Mouse (Mus musculus) adrenal gland, adult 8-10 months (tissue): Measurements from ENCODE around the gene Urb1. TPM values are rescaled to one million over a fixed set of nuclear protein-coding genes. Genes with fewer than 3 reads are reported as not detected.

ENCODE experiments used
- DNase-seq: peaks from one replicate; pipeline ENCODE4 v3.0.0; 2022
- total RNA-seq, 4 experiments: library from RNA; stranded (reverse); gene quantifications; 2 replicates each; pipeline ENCODE4 v1.2.4; 2022

Urb1 gene
- total RNA-seq, 4 experiments from 2014 or later: 13.5 to 20.2 (median 15.3) TPM

DNA sequence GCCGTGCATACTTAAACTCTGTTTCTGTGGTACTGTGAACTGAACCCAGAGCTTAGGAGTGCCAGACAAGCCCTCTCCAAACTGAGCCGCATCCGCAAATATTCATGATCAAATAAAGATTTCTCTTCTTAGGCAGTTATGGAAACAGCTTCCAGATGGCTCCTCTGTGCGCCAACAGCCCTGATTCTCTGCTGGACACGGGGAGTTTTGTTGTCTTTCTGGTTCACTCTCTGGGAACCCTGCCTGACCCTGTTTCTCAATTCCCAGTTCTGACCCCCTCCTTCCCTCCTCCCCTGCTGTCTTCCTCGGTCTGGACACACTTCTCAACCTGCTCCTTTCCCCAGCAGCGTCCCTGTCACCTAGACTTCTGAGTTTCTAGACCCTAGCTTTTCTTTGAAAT lies 12.8 kb upstream of the Urb1 start:
- DNase-seq: no peak

DNA sequence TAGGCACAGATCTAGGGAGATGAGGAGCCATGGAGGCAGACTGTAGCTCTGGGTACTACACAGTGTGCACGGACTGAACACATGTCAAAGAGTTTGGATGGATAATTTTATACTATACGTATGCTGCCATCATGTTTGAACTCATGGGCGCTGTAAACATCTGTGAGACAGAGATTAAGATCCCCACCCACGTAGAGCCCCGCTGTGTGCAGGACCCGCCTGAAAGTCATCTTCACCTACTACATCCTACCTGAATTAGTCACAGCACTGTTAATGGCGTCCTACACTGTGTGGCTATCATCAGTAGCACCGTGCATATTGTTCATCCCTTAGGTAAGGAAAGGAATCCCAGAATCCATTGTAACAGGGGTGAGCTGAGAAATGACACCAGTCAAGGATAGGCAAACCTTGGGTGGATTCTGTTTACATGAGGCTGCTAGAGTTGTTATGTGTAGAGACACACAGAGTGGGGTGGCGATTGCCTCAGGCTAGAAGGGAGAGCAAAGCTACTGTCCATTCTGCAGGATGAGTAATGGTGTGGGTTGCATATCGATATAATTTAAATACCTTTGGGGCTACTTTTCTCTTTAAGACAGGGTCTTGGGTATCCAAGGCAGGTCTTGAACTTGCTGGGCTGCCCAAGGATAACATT lies 12.2 kb upstream of the Urb1 start:
- no peak for DNase-seq

DNA sequence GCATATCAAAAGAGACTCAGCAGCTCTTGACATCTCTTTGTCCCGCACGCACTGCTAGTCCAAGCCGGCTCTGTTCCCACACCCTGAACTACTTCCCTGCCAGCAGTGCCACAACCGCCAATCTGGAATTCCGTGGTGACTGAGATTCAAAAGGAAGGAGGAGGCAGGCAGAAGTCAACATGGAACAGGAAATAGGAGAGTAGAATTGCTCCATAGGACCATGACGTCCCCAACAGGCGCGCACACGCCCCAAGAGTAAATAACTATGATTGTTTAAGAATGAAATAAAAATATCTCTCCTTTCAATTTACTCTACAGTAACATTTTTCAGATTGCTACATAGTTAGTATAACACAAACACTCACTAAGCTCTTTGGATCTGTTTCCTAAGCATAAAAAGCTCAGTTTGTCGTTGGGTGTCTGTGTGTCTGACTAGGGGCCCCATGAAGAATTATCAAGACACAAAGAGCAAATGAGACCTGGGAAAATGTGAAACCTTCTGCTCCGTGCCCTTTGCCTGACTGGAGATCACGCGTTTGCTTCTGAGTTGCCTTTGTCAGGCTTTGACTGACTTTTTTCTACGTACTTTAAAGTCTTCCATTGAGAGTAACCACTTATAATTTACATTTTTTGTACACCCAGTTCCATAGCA lies 11.0 kb upstream of the Urb1 start:
- no peak for DNase-seq

DNA sequence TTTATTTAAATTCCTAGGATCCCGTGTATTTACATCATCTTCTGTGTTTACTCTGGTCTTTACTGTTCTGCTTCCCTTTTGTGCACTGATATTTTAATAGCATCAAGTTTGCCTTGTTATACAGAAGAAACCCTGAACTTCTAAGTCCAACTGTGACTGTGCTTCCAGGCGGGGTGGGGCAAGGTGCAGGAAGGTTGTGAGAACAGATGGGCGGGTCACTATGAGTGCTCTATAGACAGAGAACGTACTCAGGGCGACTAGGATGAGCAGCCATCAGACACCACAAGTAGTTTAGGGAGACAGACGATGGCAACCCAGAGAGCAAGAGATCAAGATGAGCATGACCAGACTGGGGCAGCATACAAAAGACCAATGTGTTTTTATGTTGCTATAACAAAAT lies 10.1 kb upstream of the Urb1 start:
- DNase-seq: no peak

DNA sequence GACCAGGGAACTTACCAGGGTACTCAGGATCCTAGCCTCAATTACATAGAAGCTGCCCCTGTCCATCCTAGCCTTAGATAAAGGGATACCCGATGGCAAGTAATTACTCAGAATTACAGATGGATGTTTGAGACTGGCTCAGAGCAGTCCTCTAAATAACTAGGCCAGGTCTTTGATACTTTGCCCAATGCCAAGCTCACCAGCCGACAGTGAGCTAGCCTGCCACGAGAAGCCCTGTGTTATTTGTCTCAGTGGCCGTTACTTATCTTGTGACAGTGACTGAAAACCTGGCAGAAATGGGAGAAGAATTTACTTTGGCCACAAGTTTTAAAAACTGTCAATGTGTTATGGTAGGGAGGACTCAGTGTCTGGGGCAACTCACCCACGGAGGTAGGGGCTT lies 1.9 kb upstream of the Urb1 start:
- DNase-seq: no peak

DNA sequence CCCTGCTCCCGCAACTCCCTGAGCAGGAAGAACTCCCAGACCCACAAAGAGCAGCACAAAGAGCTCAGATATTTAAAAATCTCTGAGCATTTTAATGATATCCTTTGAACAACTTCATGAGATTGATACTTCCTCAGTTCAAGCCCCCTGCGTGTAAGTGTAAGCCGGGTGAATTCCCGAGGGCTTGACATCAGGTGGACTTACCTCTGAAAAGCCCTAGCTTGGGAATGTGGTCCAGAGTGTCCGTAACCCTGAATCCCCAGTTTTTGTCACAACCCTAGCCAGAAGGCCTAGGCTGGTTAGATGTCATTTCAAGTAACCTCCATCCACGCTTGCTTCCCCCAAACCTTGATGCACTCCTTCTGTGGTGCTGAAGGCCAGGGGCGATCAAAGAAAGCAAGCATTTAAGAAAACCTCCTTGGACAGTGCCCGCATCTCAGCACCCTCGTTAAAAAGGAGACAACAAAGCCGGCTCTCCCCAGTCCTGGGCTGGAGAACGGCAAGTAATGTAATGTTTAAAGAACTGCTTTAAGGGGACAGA lies 573 bp upstream of the Urb1 start:
- DNase-seq: no peak

DNA sequence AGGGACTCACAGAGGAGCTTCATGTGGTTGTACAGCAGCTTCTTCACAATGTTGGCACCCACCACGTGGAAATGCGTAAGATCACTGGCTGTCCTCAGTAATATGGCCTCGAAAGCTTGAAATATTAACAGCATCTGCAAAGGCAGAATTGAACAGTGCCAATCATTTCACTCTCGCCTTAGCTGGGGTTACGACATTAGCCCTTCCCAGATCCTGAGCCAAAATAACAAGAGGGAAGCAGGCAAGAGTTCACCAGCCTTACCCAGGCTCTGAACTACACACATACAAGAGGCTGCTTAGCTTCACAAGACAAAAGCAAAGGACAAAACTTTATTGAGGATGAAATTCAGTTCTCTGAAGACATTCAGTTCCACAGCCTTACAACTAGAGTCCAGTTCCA lies 5.7 kb downstream of the Urb1 start:
- no peak for DNase-seq

DNA sequence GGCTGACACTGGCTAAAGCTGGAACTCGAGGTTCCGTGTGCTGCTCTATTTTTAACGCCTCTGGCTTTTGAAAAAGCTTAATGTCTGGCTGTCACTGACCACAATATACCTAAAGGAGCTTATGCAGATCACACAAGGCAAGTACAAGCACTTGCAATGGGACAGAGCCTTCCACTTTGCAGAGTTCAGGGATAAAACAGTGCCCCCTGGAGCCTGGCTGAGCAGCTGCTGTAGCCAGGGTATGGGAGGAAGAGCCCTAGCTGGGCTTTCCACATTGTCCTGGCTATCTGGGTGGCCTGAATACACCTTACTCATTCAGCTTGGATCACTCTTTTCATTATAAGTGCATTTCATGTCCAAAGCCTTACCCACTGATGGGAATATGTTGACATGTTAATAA lies 8.3 kb downstream of the Urb1 start:
- DNase-seq: no peak

DNA sequence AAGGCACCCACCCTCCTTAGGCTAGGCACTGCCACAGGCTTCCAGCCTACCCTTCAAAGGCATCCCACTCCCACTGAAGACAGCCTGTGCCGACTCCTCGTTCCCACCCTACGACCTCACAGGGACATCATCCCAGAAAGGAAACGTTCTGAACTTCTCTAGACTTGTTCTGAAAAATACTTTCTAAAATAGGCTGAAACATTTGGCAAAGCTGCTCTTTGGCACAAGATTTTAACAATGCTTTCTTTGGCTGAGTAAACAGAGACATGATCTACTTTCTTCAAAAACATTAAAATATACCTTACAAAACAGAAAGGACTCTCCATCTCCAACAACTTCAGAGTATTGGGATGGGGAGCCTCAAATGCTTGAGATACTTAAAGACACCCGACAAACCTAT lies 9.0 kb downstream of the Urb1 start:
- no peak for DNase-seq

DNA sequence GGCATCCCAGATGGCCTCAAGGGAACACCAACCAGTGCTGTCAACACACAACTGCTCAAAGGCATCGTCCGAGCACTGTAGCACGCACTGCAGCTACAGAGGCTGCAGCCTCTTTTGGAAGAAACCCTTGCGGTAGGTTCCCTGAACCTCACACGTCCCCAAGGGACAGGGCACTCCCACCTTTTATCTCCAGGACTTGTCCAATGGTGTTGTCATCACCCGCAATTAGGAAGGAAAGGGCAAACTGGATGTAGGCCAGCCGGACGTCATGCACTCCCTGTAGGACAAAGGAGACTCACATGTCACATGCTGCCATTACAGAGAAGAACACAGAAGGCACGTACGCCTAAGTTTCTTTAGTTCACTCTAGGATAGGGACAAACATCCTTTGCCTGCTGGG lies 10.4 kb downstream of the Urb1 start:
- no peak for DNase-seq

DNA sequence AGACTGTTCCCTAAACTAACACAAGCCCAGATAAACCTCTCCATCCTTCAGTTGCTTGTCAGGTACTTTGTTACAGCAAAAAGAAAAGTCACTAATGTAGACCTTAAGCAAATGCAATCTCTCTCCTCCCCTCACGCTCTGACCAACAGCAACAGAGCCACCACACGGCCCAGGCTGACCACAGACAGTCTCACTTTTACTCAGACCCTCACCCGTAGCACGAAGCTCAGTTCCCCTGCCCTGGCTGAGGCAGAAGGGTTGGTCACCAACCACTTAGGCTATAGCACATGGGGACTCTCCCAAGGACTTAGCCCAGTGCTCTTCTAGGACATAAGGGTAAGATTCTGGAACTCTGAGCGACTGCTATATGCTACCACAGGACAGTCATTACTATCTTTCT lies 11.4 kb downstream of the Urb1 start:
- DNase-seq: no peak

DNA sequence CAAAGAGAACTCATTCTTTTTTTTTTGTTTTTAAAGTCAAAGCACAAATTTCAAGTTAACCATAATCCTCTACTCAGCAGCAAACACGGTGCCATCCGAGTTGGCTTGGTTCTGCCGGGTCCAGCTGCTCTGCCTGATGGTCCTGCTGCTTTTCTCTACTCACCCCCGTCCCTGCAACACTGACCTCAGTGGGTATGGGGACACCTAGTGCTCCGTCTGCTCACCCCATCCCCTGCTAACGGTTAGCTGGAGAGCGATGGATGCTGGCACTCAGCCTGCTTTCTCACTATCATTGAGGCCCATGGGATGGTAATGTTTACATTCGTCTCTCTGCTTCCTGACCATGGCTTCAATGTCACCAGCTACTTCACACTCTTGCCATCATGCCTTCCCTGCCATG lies 11.8 kb downstream of the Urb1 start:
- no peak for DNase-seq

DNA sequence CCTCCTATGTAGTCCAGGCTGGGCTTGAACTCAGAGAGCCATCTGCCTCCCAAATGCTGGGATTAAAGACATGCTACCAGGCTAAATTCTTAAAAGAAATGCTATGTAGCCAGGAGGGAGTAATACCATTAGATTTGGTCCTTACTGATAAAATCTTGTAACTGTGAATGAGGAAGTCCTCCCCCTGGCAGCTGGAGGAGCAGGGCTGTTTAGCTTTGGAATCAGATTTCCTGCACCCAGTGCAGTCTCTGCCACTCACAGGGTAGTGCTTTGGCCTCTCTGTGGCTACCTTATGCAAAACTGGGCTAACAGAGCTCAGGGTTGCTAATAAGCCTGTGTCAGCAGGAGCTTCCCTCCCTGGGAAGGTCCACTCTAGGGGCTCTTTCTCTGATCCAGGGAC lies 15.5 kb downstream of the Urb1 start:
- DNase-seq: no peak

DNA sequence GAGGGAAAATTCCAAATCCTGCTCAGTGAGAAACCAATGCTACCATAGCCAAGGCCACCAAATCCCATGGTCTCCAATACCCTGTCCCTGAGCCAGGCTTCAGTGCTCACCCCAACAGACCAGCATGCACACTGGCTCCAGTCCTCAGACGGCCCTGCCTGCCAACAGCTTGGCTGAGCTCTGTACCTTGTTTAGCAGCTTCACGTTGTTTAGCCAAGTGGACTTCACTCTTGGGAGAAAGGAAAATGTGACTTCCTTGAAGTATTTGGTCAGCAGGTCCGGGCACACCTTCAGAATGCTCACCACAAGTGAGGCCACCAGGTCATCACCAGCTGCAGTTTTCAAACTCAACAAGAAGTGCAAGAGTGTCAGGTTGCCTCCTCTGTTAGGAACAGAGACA lies 17.7 kb downstream of the Urb1 start:
- DNase-seq: no peak

DNA sequence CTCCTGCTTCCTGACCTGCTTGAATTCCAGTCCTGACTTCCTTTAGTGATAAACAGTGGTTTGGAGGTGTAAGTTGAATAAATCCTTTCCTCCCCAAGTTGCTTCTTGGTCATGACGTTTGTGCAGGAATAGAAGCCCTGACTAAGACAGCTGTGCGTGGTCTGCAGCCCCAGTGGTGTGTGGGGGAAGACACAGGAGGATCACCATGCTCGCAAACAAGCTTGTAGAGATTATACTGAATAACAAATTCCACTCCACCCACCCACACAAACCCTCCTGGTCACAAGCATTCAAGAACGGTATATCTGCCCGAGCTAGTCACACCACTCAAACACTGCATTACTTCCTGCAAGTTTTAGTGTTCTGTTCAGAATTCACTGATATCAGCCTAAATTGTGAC lies 18.1 kb downstream of the Urb1 start:
- DNase-seq: no peak

DNA sequence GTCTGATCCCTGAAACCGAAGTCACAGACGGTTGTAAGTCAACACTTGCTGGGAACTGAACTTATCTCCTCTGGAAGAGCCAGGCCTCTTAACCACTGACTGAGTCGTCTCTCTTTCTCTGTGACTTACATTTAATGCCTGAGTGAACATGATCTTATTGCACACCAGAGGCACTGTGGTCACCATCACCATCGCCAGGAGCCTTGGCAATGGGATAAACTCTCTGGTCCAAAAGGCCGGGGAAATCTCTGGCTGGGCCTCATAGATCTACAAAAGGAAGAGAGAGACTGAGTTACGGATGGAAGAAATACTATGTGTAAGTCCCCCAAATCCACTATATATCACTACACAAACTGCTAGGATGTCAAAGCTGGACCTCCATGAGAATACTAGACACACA lies 19.3 kb downstream of the Urb1 start:
- DNase-seq: no peak

DNA sequence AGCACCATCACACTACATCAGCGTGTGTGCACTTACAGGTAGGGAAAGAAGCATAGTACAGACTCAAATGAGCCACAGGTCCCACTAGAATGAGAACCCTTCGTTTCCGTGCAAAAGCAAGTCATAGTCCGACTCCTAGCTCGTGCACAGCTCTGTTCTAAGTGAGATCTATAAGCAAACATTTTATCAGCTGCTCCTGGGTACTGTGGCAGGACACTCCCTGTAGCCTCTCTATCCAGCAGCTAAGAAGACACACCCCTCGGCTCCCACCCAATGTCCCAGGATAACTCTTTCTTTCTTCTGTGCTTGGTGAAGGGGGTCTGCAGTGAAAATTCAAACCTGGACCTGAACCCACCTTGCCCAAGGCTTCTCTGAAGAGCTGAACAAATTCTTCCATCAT lies 21.6 kb downstream of the Urb1 start:
- no peak for DNase-seq

DNA sequence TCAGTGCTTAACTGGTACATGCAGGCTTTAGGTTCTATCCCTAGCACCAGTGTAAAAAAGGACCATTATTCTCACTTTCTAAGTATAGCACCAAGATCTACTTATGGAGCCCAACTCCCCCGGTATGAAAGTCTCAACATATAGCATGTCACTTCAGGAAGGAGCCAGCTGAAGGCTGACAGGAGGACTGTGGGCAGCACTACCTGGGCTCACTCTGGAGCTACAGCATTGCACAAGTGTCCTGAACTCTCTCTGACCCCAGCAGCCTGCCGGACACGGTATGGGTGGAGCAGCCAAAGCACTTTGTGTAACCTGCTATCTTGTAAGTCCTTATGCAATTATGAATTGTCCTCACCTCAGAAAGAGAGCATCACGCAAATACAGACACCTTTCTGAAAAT lies 25.0 kb downstream of the Urb1 start:
- DNase-seq: no peak

DNA sequence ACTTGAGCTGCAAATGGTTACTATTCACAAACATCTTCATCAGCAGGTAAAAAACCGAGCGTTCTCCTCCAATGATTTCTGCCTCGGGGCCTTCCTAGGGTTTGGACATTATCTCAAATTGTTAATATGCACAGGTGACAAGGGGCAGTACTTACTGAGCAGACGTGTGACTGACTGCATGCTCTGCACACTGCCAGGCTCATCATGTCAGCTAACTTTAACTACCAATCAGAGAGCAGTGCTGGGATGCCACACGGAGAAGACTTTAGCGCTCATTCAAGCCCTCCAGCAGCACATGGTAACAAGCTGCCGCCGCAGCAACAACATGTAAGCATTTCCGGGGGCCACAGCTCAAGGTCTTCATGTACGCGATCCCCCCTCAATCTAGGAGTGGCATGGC lies 26.9 kb downstream of the Urb1 start:
- no peak for DNase-seq

DNA sequence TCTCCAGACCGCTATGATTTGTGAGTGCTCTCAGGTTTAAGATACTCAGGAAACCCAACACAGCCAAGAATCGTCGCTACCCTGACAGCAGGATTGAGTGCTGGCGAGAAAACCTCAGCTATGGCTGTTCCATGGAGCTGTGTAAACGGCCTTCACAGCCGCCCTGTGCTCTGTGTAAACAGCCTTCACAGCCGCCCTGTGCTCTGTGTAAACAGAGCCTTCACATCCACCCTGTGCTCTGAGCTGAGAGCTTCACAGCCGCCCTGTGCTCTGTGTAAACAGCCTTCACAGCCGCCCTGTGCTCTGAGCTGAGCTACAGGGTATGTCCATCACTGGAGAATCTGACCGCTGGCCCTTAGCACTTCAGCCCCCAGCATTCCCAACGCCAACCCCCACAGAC lies 30.4 kb downstream of the Urb1 start:
- no peak for DNase-seq

DNA sequence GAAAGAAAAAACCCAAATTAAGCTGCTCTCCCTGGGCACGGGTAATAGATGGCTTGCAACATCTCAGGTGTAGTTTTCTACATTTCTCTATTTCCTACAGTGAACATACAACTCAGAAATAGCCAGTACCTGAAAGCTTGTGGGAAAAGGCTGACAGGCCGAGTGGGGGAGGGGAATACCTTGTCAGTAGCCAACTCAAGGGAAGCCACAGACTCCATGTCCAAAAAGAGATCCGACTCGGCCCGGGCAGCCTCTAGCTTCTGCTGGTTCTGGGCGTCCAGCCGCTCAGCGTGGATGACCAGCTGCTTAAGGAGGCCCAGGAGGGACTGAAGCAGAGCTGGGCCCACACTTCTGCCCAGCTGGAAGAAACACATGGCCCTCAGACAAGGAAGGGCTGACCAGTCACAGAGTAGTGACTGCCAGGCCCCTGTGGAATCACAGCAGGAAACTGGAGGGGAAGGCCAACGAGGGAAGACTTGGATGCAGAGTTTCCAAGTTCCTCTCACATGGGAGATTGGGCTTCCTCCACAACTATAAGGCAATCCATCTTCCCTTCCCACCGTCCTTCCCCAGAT lies 34.2 kb downstream of the Urb1 start:
- no peak for DNase-seq

DNA sequence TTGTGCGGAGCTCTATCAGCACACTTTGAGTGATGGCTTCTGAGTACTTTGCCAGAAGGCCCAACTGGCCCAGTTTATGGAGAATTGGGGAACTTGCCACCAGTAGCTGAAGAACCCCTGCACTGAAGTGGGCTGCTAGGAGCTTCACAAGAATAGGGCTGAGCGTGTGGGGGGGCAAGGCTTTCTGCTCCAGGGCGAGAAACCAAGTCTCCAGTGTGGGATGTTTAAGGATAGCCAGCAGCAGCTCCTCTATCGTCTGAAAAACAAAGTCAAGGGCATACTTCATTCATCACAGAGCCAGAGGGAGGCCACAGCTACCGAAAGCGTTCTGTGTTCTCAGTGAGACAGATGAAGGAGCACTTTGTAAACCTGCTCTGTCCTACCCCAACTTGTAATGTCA lies 35.6 kb downstream of the Urb1 start:
- peak; percentile 46 for DNase-seq

DNA sequence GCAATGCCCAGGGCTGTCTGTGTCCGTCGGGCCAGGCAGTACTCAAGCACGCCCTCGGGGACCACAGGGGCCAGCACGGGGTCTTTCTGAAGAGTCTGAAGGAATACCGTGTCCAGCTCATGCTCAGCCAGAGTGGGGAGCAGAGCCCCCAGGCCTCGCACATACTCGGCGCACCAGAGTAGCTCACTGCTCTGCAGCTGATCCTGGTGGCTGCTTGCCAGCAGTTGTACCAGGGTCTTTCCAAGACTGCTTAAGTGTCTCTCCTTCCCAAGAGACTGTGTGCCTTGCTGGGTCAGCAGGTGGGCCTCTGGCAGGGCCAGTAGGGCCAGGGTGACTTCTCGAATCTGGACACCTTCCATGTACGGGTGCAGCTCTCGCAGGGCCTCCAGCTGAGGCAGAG lies 36.0 kb downstream of the Urb1 start:
- DNase-seq: no peak

DNA sequence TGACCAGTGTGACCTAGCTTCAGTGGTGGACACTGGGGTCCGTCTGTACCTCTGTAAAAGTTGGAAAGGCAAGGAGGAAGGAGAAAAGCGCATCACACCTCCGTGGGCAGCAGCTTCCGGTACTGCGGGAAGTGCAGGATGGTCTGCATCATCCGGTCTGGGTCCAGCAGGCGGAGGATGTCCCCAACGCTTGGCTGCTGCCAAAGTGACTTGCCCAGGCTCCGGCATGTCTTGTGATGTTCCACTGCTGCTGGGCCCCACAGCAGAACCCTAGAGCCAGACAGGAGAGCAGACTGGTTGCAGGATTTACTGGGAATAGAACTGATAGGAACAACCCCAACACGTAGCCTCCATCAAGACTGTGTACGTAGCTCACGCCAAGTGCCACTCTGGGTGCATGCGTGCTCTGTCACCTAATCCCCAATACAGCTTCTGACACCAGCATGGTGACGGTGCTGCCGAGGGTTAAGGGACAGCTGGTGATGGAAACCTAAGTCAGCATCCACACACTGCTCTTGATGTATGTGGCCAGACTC lies 43.2 kb downstream of the Urb1 start:
- DNase-seq: no peak
